Mouse (Mus musculus): Measurements from ENCODE around the gene Gm45213. TPM values are rescaled to one million over a fixed set of nuclear protein-coding genes. Genes with fewer than 3 reads are reported as not detected.
A peak's percentile ranks its signal among the peaks of the same experiment; 100 is the strongest.
"Not testable (repeated sequence)": the region's sequence is repeated elsewhere in the genome, so short reads cannot be mapped to it uniquely, and the experiment has no call there.

Gm45213 gene
- polyA plus RNA-seq, 1 experiment from 2014 or later = not detected

DNA sequence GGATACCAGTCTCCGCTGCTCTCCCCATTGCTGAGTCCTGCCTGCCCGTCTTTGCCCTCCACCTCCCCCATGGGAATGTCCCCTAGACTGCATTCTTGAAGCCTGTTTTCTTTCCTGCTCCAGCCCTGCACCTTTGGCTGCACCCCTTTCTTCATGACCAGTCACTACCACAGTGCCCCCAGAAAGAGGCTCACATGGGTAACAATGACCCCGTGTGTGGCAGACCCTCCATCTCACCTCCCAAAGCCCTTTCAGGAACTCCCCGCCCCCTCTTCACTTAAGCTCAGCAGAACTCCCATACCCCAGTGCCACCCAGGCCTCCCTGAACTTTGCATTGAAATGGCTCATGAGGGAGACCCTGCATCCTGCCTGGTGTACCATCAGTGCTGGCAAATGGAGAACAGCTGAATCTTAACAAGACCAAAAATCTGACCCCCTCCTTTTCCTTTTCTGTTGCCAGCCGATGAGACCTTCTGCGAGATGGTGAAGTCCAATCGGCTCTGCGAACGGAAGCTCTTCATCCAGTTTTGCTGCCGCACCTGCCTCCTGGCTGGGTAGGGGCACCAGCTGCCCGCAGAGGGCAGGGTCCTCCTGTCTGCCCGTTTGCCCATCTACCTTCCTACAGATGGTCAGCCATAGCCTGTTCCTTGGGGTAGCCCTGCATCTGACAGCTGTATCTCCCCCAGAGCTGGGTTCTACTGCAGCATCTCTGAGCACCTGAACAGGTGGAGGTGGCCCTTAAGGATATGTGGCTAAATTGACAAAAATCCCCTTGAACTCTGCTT is 5.2 kb downstream of the Gm45213 start:
- 85% methylated on average over 12 of the region's 12 CpGs for WGBS

GRCm38 (mm10) chr7:66053946-66054483 is 10.6 kb downstream of the Gm45213 start:
- H3K36me3 ChIP-seq (ENCODE audit: insufficient read depth, low read length) = no peaks in the 10 kb centered on the region
- no peaks in the 10 kb centered on the region for H3K27me3 ChIP-seq (ENCODE audit: insufficient read depth, low read length)
- no peak overlapping the region for H3K9ac ChIP-seq (replicated peaks; ENCODE audit: low read length)
- no peak overlapping the region for H3K27ac ChIP-seq (ENCODE audit: low read length)
- no peaks in the 10 kb centered on the region; the same call in 1 of the 2 replicates for H3K9me3 ChIP-seq (ENCODE audit: low read length)
- H3K4me2 ChIP-seq (replicated peaks; ENCODE audit: low read depth, low read length) = no peak overlapping the region
- ATAC-seq (ENCODE audit: low FRiP score, low TSS enrichment) = no peak
- 93% methylated on average over 4 of the region's 4 CpGs for WGBS
- no peaks in the 10 kb centered on the region for H3K4me1 ChIP-seq (ENCODE audit: insufficient read depth, low read length)
- H3K4me3 ChIP-seq (ENCODE audit: low read length) = no peak overlapping the region

More for the DNA sequence above, 5.2 kb downstream of the Gm45213 start:
- no peak overlapping the region for H3K4me3 ChIP-seq (ENCODE audit: low read length)
- H3K9me3 ChIP-seq (ENCODE audit: low read length) = no peaks in the 10 kb centered on the region; the same call in 1 of the 2 replicates
- H3K4me1 ChIP-seq (ENCODE audit: insufficient read depth, low read length) = 0 out of 2 replicates have a peak, but pooled peaks cover 2% of the 10 kb centered on the region
- no peak overlapping the region for H3K4me2 ChIP-seq (replicated peaks; ENCODE audit: low read depth, low read length)
- no peaks in the 10 kb centered on the region for H3K36me3 ChIP-seq (ENCODE audit: insufficient read depth, low read length)
- no peak for ATAC-seq (ENCODE audit: low FRiP score, low TSS enrichment)
- H3K27me3 ChIP-seq (ENCODE audit: insufficient read depth, low read length) = no peaks in the 10 kb centered on the region
- H3K27ac ChIP-seq (ENCODE audit: low read length) = no peak overlapping the region
- no peak overlapping the region for H3K9ac ChIP-seq (replicated peaks; ENCODE audit: low read length)

GRCm38 (mm10) chr7:66055356-66055755 is 12.0 kb downstream of the Gm45213 start:
- WGBS = 10% methylated on average over 2 of the region's 2 CpGs
- H3K36me3 ChIP-seq (ENCODE audit: insufficient read depth, low read length); H3K27ac ChIP-seq (ENCODE audit: low read length); ATAC-seq (ENCODE audit: low FRiP score, low TSS enrichment); H3K4me3 ChIP-seq (ENCODE audit: low read length); H3K9ac ChIP-seq (replicated peaks; ENCODE audit: low read length); H3K27me3 ChIP-seq (ENCODE audit: insufficient read depth, low read length); H3K9me3 ChIP-seq (ENCODE audit: low read length); H3K4me1 ChIP-seq (ENCODE audit: insufficient read depth, low read length); H3K4me2 ChIP-seq (replicated peaks; ENCODE audit: low read depth, low read length): not testable (repeated sequence)

DNA sequence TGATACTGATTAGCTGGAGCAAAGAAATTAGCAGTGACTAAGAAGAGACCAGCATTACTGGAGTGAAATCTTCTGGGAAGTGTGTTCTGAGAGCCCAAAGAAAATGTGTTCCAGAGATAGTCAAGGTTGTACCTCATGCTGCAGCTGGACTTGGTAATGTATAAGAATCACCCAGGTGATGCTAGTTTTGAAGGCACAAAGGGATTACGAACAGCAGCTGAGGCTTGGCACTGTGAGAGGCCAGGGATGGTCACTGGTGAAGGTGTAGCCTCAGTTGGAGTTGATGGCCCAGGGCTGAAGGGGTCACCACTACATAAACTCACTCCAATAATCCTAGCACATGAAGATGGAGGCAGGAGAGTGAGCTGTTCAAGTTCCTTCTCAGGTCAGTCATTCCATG is 15.3 kb downstream of the Gm45213 start, which contains the start of gene Snrpa1:
TSS of gene Snrpa1 (plus strand) at position 301 of the 400 bp plus-strand sequence.
- peaks cover 15% of the 10 kb centered on the region for H3K4me1 ChIP-seq (ENCODE audit: insufficient read depth, low read length)
- H3K27me3 ChIP-seq (ENCODE audit: insufficient read depth, low read length) = no peaks in the 10 kb centered on the region
- no peak within 1 kb of the TSS for H3K27ac ChIP-seq (ENCODE audit: low read length)
- H3K4me2 ChIP-seq (replicated peaks; ENCODE audit: low read depth, low read length) = peak within 1 kb of the TSS; percentile 69
- peak within 1 kb of the TSS; percentile 94 for H3K4me3 ChIP-seq (ENCODE audit: low read length)
- 67% methylated on average over 1 of the region's 1 CpGs for WGBS
- H3K9ac ChIP-seq (replicated peaks; ENCODE audit: low read length) = peak within 1 kb of the TSS; percentile 94
- H3K9me3 ChIP-seq (ENCODE audit: low read length) = no peaks in the 10 kb centered on the region
- H3K36me3 ChIP-seq (ENCODE audit: insufficient read depth, low read length) = 0 out of 2 replicates have a peak, but pooled peaks cover 4% of the 10 kb centered on the region
- no peak for ATAC-seq (ENCODE audit: low FRiP score, low TSS enrichment)

DNA sequence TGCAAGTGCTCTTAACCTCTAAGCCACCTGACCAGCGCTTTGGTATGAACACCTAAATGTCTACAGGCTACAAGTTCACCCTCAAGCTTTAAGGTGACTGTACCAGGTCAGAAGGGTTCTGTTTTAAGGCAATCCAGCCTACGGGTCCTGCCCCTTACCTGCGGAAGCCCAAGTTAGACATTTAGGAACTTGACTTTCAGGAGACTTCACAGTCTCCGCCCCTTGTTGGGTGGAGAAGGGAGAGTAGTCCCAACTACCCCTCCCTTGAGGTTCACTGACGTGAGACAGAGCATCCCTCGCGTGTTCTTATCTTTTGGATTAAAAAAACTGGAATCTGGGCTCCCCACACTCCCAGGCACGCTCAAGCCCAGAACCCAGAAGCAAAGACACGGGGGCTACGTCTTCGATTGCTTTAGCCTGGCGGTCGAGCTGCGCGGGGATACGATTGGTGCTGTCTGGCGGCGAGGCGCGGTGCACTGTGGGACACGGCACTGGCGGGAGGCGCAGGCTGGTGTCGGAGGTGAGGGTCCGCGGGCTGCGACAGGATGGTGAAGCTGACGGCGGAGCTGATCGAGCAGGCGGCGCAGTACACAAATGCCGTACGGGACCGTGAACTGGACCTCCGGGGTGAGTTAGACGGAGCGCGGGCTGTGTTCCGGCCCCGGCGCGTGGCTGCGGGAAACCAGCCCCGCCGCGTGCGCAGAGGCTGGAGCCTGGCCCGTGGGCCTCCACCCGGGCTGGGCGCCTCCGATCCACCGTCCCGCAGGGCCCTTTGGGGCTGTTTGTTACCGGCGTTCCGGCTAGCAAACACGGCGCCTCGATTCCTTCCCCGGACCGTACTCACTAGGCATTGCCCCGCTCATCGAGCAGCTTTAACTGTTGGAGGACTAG is 16.9 kb downstream of the Gm45213 start:
- 0% methylated on average over 62 of the region's 64 CpGs for WGBS
- H3K4me3 ChIP-seq (ENCODE audit: low read length) = peak overlapping the region; percentile 94
- H3K36me3 ChIP-seq (ENCODE audit: insufficient read depth, low read length) = peaks cover 11% of the 10 kb centered on the region
- peak overlapping the region; percentile 76 for H3K27ac ChIP-seq (ENCODE audit: low read length)
- no peaks in the 10 kb centered on the region for H3K9me3 ChIP-seq (ENCODE audit: low read length)
- H3K9ac ChIP-seq (replicated peaks; ENCODE audit: low read length) = peak overlapping the region; percentile 94
- ATAC-seq (ENCODE audit: low FRiP score, low TSS enrichment) = peak; percentile 96
- H3K27me3 ChIP-seq (ENCODE audit: insufficient read depth, low read length) = no peaks in the 10 kb centered on the region
- H3K4me1 ChIP-seq (ENCODE audit: insufficient read depth, low read length) = peaks cover 15% of the 10 kb centered on the region
- H3K4me2 ChIP-seq (replicated peaks; ENCODE audit: low read depth, low read length) = peak overlapping the region; percentile 69

- ATAC-seq (ENCODE audit: low FRiP score, low TSS enrichment) = no peak
- Histone ChIP-seq H3K36me3 (ENCODE audit: insufficient read depth, low read length) (peaks cover 11% of the 10 kb centered on the region), H3K9ac (replicated peaks; ENCODE audit: low read length) (peak overlapping the region; percentile 94), H3K9me3 (ENCODE audit: low read length) (no peaks in the 10 kb centered on the region), H3K27me3 (ENCODE audit: insufficient read depth, low read length) (no peaks in the 10 kb centered on the region), H3K4me2 (replicated peaks; ENCODE audit: low read depth, low read length) (peak overlapping the region; percentile 69), H3K4me3 (ENCODE audit: low read length) (peak overlapping the region; percentile 94), H3K4me1 (ENCODE audit: insufficient read depth, low read length) (peaks cover 15% of the 10 kb centered on the region), H3K27ac (ENCODE audit: low read length) (no peak overlapping the region)
- 1% methylated on average over 14 of the region's 14 CpGs for WGBS
Measured at GRCm38 (mm10) chr7:66061057-66061456, 17.7 kb downstream of the Gm45213 start.

DNA sequence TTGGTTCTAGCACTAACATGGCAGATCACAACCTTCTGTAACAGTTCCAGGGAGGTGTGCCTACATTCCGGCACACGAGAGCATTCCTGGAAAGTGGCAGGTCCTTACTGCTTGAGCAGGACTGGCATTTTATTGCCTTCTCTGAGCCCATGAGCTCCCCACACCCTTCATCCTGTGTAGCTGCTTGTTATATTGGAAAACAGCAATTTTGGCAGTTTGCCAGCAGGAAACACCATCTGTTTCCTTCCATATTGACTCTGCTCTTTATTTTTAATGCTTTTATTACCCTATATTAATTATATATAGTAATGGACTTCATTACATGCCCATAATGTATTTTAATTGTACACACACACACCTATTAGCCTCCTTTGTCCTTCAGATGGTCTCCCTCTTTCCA is 33.0 kb downstream of the Gm45213 start:
- Histone ChIP-seq H3K4me2 (replicated peaks; ENCODE audit: low read depth, low read length) (no peak overlapping the region), H3K27me3 (ENCODE audit: insufficient read depth, low read length) (no peaks in the 10 kb centered on the region), H3K36me3 (ENCODE audit: insufficient read depth, low read length) (peaks cover 37% of the 10 kb centered on the region), H3K27ac (ENCODE audit: low read length) (0 out of 2 replicates have a peak overlapping the region, but pooled peaks have one; percentile 3), H3K9me3 (ENCODE audit: low read length) (no peaks in the 10 kb centered on the region), H3K9ac (replicated peaks; ENCODE audit: low read length) (no peak overlapping the region), H3K4me3 (ENCODE audit: low read length) (no peak overlapping the region), H3K4me1 (ENCODE audit: insufficient read depth, low read length) (peaks cover 20% of the 10 kb centered on the region)
- no peak for ATAC-seq (ENCODE audit: low FRiP score, low TSS enrichment)
- 49% methylated on average over 2 of the region's 2 CpGs for WGBS

DNA sequence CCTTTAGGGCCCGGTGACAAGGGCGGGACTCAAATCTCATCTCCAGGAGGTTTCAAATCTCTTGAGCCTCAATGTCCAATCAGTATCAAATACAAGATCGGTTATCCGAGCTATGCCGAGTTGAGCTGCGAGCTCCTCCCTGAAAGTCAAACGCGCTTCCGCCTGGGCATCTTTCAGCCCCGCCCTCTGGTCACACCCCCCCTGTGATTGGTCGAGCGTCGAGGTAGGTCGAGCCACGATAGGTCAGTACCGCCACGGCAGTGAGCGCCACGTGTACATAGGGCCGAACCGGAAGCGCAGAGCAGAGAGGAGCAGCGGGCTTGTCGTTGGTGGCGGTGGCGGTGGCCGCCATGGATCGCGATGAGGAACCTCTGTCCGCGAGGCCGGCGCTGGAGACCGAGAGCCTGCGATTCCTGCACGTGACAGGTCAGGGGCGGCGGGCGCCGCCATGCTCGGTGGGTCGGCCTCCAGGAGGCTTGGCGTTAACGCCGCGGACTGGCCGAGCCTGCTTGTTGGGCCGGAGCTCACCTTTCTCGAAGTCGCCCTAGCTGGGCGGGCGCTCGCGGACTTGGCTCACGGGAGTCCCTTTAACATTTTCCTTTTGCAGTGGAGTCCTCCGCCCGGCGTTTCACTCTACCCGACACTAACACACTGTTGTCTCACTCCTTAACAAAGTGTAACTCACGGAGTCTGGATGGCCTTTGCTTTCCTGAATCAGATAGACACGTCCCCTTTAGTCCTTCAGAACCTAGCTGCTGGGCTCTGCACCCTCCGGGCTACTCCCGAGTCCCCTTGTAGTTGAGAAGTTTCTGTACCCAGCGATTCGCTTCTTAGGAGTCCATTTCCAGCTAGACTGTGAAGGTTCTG is 36.2 kb downstream of the Gm45213 start, which contains the start of gene Selenos:
TSS of gene Selenos (plus strand) at position 286 of the 867 bp plus-strand sequence.
- Histone ChIP-seq H3K4me1 (ENCODE audit: insufficient read depth, low read length) (peaks cover 30% of the 10 kb centered on the region), H3K9me3 (ENCODE audit: low read length) (no peaks in the 10 kb centered on the region), H3K36me3 (ENCODE audit: insufficient read depth, low read length) (peaks cover 42% of the 10 kb centered on the region), H3K4me2 (replicated peaks; ENCODE audit: low read depth, low read length) (peak within 1 kb of the TSS; percentile 84), H3K4me3 (ENCODE audit: low read length) (peak within 1 kb of the TSS; percentile 74), H3K9ac (replicated peaks; ENCODE audit: low read length) (peak within 1 kb of the TSS; percentile 74), H3K27ac (ENCODE audit: low read length) (peak within 1 kb of the TSS; percentile 83), H3K27me3 (ENCODE audit: insufficient read depth, low read length) (no peaks in the 10 kb centered on the region)
- WGBS = 0% methylated on average over 64 of the region's 65 CpGs
- ATAC-seq (ENCODE audit: low FRiP score, low TSS enrichment) = peak; percentile 100

GRCm38 (mm10) chr7:66080231-66080613 is 36.8 kb downstream of the Gm45213 start:
- peak overlapping the region; percentile 74 for H3K4me3 ChIP-seq (ENCODE audit: low read length)
- no peaks in the 10 kb centered on the region for H3K9me3 ChIP-seq (ENCODE audit: low read length)
- H3K9ac ChIP-seq (replicated peaks; ENCODE audit: low read length) = peak overlapping the region; percentile 74
- H3K36me3 ChIP-seq (ENCODE audit: insufficient read depth, low read length) = peaks cover 40% of the 10 kb centered on the region
- H3K4me1 ChIP-seq (ENCODE audit: insufficient read depth, low read length) = peaks cover 30% of the 10 kb centered on the region
- WGBS = 48% methylated on average over 5 of the region's 5 CpGs
- no peak overlapping the region for H3K27ac ChIP-seq (ENCODE audit: low read length)
- H3K4me2 ChIP-seq (replicated peaks; ENCODE audit: low read depth, low read length) = peak overlapping the region; percentile 84
- no peaks in the 10 kb centered on the region for H3K27me3 ChIP-seq (ENCODE audit: insufficient read depth, low read length)
- no peak for ATAC-seq (ENCODE audit: low FRiP score, low TSS enrichment)

Measured in kidney, embryonic 16.5 days (tissue).